Mouse (Mus musculus) limb, embryonic 13.5 days (tissue): Measurements from ENCODE around the gene Lpp. TPM values are rescaled to one million over a fixed set of nuclear protein-coding genes. Genes with fewer than 3 reads are reported as not detected.

ENCODE experiments used
- ATAC-seq: fragments of 200-750 bp; cut with Nextera tagmentation; 2 replicates; pipeline ENCODE4 v1.8.0; 2017; ENCODE audit warnings: low read depth, moderate number of reproducible peaks, moderate TSS enrichment; ENCODE audit not compliant: low FRiP score
- H3K27ac ChIP-seq: fragments of 300-500 bp; sonication (generic); 2 replicates; pipeline ENCODE4 v1.5.1; 2015; ENCODE audit warnings: inconsistent platforms, mild to moderate bottlenecking, moderate library complexity
- H3K27me3 ChIP-seq: fragments of 300-500 bp; sonication (generic); 2 replicates; pipeline ENCODE4 v1.6.1; 2015; ENCODE audit warnings: mild to moderate bottlenecking, inconsistent platforms
- H3K36me3 ChIP-seq: fragments of 300-500 bp; sonication (generic); 2 replicates; pipeline ENCODE4 v1.6.1; 2015; ENCODE audit warnings: inconsistent platforms, mild to moderate bottlenecking, moderate library complexity
- H3K4me1 ChIP-seq: fragments of 300-500 bp; sonication (generic); 2 replicates; pipeline ENCODE4 v1.6.1; 2015; ENCODE audit warnings: inconsistent platforms
- H3K4me2 ChIP-seq: fragments of 300-500 bp; sonication (generic); replicated peaks from 2 replicates; pipeline ENCODE4 v1.6.1; 2015; ENCODE audit warnings: inconsistent platforms, mild to moderate bottlenecking, moderate library complexity
- H3K4me3 ChIP-seq: fragments of 300-500 bp; sonication (generic); 2 replicates; pipeline ENCODE4 v1.5.1; 2015; ENCODE audit warnings: moderate library complexity, mild to moderate bottlenecking, inconsistent platforms
- H3K9ac ChIP-seq: fragments of 300-500 bp; sonication (generic); 2 replicates; pipeline ENCODE4 v1.6.1; 2015; ENCODE audit warnings: mild to moderate bottlenecking, inconsistent platforms
- H3K9me3 ChIP-seq: fragments of 300-500 bp; sonication (generic); 2 replicates; pipeline ENCODE4 v1.6.1; 2016; ENCODE audit warnings: inconsistent platforms
- WGBS: fragments of 180-500 bp; shearing (Covaris S2); methylation state at CpG from one replicate; pipeline ENCODE4 v1.1.7; 2015; 5-methylcytosine and 5-hydroxymethylcytosine counted together
- polyA plus RNA-seq: library from polyadenylated mRNA; unstranded; fragments of >200 nt; fragmentation: Nextera tagmentation; extraction: Ambion mirVana; gene quantifications from 2 replicates; pipeline ENCODE4 v1.2.1, GENCODE M21; 2015

Lpp gene
- polyA plus RNA-seq, 1 experiment from 2014 or later = 56.0 TPM

DNA sequence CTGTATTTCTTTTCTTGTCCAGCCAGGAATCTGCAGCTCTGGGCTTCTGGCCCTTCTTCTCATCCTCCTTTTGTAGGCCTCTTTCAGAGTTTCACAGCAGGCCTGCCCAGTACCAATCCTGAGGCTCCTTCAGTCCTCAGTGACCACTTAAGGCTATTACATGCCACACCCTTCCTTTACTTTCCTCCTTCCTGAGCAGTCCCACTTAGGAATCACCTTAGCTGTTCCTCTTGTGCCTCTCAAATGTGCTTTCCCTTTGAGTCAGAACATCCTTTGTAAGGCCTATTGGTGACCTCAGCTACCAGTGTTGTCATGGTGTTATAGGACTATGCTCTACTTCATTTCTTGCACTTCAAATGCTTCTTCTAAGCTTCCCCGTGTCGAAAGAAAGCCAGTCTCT, 342.4 kb downstream of the Lpp start:
- no peak for ATAC-seq

DNA sequence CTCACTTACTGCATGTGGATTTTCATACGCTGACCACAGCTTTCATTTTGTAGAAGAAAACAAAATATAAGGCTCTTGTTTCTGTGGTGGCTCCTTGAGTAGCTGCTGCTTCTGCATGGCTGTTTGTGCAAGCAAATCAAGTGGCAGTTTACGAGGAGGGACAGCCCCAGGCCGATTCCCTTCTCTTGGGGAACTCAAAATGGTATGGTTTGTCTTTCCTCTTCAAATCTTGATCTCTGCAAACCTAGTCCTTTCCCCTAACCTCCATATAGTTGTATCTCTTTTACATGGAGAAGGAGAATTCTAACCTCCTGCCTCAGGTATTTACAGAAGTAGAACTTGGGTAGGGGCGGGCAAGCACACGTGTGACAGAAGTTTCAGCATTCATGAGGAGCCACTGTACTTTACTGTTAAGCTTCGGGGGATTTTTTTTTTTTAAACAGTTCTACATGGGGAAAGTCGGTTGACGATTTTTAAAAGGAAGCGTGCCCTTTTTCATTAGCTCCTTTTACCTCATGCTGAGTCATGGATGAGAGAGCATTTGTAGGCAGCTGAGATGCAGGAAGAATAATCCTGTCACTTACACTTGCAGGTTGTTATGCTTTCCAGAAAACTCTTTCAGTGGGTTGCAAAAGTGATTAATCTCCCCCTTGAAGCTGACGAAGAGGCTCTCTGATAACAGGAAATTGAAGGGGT, 344.2 kb downstream of the Lpp start:
- Histone ChIP-seq H3K4me2 (no peak overlapping the region), H3K9me3 (no peaks in the 10 kb centered on the region), H3K4me1 (peaks cover 15% of the 10 kb centered on the region), H3K36me3 (no peaks in the 10 kb centered on the region), H3K27me3 (no peaks in the 10 kb centered on the region), H3K4me3 (no peak overlapping the region), H3K9ac (no peak overlapping the region), H3K27ac (no peak overlapping the region)
- ATAC-seq = no peak
- WGBS = 36% methylated on average over 10 of the region's 10 CpGs

More for the DNA sequence above, 342.4 kb downstream of the Lpp start:
- Histone ChIP-seq H3K27me3 (no peaks in the 10 kb centered on the region), H3K4me3 (no peak overlapping the region), H3K4me2 (no peak overlapping the region), H3K4me1 (peaks cover 15% of the 10 kb centered on the region), H3K9me3 (no peaks in the 10 kb centered on the region), H3K36me3 (no peaks in the 10 kb centered on the region), H3K9ac (no peak overlapping the region), H3K27ac (no peak overlapping the region)
- WGBS = 94% methylated on average over 2 of the region's 2 CpGs

DNA sequence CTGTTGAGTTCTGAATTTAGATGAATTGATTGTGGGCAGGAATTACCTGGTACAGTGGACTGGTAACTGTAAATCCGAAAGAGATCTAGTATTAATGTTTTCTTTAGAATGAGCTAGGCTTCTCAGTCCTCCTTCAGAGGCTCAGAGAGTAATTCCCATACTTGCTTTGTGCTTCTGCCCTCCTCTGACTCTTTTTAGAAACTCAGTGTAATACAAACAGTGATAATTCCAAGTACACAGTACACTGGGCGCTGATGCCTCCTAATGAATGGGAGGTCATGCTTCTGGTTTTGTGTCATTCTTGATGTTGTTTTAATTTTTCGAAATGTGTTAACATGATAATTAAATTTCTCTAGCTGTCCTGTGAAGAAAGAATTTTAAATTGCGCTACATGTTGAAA, 347.4 kb downstream of the Lpp start:
- ATAC-seq = no peak
- 89% methylated on average over 4 of the region's 4 CpGs for WGBS
- Histone ChIP-seq H3K4me2 (no peak overlapping the region), H3K9me3 (no peaks in the 10 kb centered on the region), H3K9ac (no peak overlapping the region), H3K27me3 (no peaks in the 10 kb centered on the region), H3K27ac (no peak overlapping the region), H3K4me1 (peaks cover 15% of the 10 kb centered on the region), H3K4me3 (no peak overlapping the region), H3K36me3 (no peaks in the 10 kb centered on the region)

DNA sequence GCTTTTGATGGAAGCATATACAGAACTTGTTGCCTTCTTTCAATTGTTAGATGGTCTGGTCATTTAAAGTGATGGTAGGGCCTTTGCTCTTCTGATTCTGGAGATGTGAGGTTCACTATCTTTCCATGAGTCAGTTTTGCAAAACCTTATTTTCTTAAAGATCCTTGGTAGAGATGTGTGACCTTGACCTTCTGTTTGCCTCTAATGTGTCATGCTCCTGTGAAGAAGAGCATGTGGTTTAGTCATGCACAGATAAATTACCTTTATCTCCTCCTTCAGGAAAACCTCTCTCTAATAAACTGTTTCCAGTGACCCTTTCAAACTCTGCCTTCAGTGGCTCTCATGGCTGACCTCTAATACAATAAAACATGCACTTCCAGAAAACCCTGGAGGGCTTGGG, 356.5 kb downstream of the Lpp start:
- no peaks in the 10 kb centered on the region for H3K36me3 ChIP-seq
- no peak overlapping the region for H3K9ac ChIP-seq
- no peak for ATAC-seq
- H3K4me1 ChIP-seq = no peaks in the 10 kb centered on the region
- H3K4me3 ChIP-seq = no peak overlapping the region
- no peaks in the 10 kb centered on the region for H3K9me3 ChIP-seq
- no peaks in the 10 kb centered on the region for H3K27me3 ChIP-seq
- no peak overlapping the region for H3K27ac ChIP-seq
- H3K4me2 ChIP-seq = no peak overlapping the region

DNA sequence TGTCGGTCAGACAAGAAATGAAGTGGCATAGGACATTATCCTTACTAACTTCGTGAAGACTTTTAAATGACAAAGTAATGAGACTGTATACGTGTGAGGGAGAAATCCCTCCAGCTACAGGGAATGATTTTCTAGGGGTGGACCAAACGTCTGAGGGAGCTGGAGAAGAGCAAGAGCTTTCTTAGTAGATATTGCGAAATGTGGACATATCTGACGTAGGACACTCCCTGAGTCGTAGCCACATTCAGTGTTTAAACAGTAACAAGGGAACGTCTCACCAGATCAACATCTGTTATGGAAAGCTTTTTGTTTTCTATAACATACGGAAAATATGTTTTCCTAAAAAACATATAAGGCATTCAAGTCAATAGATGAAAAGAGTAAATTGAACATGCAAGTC, 362.8 kb downstream of the Lpp start:
- 87% methylated on average over 9 of the region's 9 CpGs for WGBS
- Histone ChIP-seq H3K4me1 (no peaks in the 10 kb centered on the region), H3K9ac (no peak overlapping the region), H3K27ac (no peak overlapping the region), H3K36me3 (no peaks in the 10 kb centered on the region), H3K27me3 (no peaks in the 10 kb centered on the region), H3K9me3 (no peaks in the 10 kb centered on the region), H3K4me2 (no peak overlapping the region), H3K4me3 (no peak overlapping the region)
- ATAC-seq = no peak

DNA sequence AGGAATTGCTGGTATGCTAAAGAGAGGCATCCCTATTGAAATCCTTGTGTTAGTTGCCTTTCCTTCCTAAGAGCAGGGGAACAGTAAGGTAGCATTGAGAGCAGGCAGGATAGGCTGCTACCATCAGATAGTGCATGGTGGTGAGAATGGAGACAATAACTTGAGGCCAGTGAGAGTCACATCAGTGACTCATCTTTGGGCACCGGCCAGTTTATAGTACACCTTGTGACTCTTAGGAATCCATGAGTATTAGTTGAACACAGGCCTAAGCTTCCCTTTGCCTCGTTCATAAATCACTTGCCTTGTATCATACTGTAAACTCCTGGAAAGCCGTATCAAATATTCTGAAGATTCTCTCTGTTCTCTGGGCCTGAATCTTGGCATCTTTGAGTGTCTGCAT, 372.7 kb downstream of the Lpp start:
- WGBS = 81% methylated on average over 3 of the region's 3 CpGs
- no peak for ATAC-seq
- no peak overlapping the region for H3K4me2 ChIP-seq
- H3K36me3 ChIP-seq = peaks cover 15% of the 10 kb centered on the region
- no peak overlapping the region for H3K4me3 ChIP-seq
- H3K9ac ChIP-seq = no peak overlapping the region
- H3K27me3 ChIP-seq = no peaks in the 10 kb centered on the region
- H3K27ac ChIP-seq = no peak overlapping the region
- 0 out of 2 replicates have a peak, but pooled peaks cover 4% of the 10 kb centered on the region for H3K4me1 ChIP-seq
- no peaks in the 10 kb centered on the region for H3K9me3 ChIP-seq

DNA sequence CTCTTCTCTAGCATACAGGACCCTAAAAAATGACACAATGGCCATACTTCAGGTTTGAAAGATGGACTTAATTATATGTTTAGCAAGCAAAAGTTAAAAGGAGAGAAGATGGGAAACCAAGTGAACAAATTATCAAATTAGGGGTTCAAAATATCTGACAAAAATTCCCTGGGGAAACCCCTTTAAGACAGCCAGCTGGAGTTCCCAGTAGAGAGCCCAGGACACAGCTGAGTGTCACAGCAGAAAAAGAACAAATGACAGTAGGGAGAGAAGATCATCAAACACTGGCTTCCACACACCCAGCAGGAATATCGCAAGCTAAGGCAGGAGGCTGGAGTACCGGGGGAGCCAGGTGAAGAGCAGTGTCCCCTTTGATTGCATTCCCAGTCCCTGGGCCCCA, 373.3 kb downstream of the Lpp start:
- H3K36me3 ChIP-seq = peaks cover 14% of the 10 kb centered on the region
- no peak for ATAC-seq
- no peaks in the 10 kb centered on the region for H3K27me3 ChIP-seq
- no peaks in the 10 kb centered on the region for H3K9me3 ChIP-seq
- H3K4me3 ChIP-seq = no peak overlapping the region
- H3K4me1 ChIP-seq = 0 out of 2 replicates have a peak, but pooled peaks cover 4% of the 10 kb centered on the region
- H3K4me2 ChIP-seq = no peak overlapping the region
- WGBS = 86% methylated on average over 2 of the region's 2 CpGs
- H3K9ac ChIP-seq = no peak overlapping the region
- H3K27ac ChIP-seq = no peak overlapping the region

DNA sequence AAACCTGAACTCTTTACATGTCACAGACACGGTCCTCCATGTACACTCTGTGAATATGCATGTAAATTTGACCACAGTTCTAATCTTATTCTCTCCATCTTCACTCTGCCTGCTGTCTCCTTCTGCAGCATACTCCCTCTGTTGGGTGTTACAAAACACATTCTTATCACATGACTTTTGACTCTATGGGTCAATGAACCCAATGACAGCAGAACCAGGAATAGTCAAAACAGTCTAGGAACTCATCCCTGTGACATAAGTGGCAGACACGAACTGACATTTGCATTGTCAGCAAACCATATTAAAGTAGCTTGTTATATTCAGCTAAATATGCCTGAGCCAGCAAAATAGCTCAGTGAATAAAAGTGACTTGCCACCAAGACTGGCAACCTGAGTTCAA, 383.7 kb downstream of the Lpp start:
- no peaks in the 10 kb centered on the region for H3K4me1 ChIP-seq
- H3K4me2 ChIP-seq = no peak overlapping the region
- 87% methylated on average over 2 of the region's 2 CpGs for WGBS
- H3K9me3 ChIP-seq = no peaks in the 10 kb centered on the region
- H3K9ac ChIP-seq = no peak overlapping the region
- H3K27ac ChIP-seq = no peak overlapping the region
- no peak overlapping the region for H3K4me3 ChIP-seq
- ATAC-seq = no peak
- no peaks in the 10 kb centered on the region for H3K27me3 ChIP-seq
- H3K36me3 ChIP-seq = no peaks in the 10 kb centered on the region

DNA sequence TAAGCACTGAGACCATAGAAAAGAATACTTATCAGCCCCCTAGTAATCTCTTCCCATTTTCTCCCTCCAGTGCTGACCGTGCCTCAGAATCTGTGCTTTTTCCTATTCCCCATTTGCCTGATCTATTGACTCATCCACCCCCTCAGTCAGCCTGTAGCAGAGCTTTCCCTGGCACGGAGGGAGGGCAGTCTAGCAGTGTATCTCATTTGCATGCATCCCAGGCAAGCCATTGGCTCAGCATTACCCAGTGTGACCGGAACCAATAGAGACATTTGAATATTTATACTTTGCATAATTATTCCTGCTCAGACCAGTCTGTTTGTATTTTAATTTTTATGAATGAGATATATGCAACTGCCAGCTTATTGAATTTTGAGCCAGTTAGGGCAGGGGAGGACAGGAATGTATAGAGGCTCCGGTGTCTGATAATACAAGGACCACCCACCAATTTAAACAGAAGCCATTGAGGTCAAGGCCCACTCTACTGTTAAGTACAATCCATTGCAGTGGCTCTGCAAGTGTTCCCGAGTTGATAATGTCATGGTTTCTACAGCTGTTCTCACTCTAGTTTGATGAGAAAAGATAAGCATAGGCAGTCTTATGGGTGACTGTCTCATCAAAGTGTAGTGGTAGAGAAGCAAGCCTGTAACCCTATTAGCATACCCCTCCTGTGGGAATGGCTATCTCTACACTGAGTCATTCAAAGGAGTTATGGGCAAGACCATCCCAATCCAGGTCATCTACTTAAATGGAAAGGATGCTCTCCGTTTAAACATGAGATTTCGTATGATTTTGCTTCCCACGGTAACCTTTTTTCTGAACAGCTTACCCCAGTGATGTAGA, 385.3 kb downstream of the Lpp start:
- no peaks in the 10 kb centered on the region for H3K27me3 ChIP-seq
- ATAC-seq = no peak
- no peak overlapping the region for H3K4me2 ChIP-seq
- 89% methylated on average over 8 of the region's 8 CpGs for WGBS
- no peak overlapping the region for H3K9ac ChIP-seq
- H3K36me3 ChIP-seq = no peaks in the 10 kb centered on the region
- H3K9me3 ChIP-seq = no peaks in the 10 kb centered on the region
- no peak overlapping the region for H3K27ac ChIP-seq
- no peaks in the 10 kb centered on the region for H3K4me1 ChIP-seq
- no peak overlapping the region for H3K4me3 ChIP-seq

DNA sequence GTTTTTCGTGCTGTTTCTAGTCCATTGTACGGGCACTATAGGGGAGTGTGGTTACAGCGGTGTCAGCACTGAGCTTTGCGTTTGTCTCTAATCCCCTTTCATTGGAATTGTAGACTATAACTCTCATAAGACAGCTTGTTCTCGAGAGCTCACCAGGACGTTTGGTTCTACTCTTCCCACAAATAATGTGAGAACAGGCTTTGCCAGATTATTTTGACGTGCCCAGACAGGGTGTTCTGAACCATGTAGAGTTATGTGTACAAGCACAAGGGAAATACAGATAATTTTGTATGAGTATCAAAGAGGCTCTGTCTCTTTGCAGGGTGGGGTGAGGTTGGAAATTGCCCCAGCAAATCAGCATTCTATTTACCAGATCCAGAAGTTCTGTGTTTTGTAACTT, 387.2 kb downstream of the Lpp start:
- no peaks in the 10 kb centered on the region for H3K27me3 ChIP-seq
- H3K4me2 ChIP-seq = no peak overlapping the region
- 74% methylated on average over 7 of the region's 7 CpGs for WGBS
- no peak overlapping the region for H3K9ac ChIP-seq
- no peaks in the 10 kb centered on the region for H3K36me3 ChIP-seq
- H3K9me3 ChIP-seq = no peaks in the 10 kb centered on the region
- no peaks in the 10 kb centered on the region for H3K4me1 ChIP-seq
- no peak for ATAC-seq
- no peak overlapping the region for H3K4me3 ChIP-seq
- H3K27ac ChIP-seq = no peak overlapping the region

DNA sequence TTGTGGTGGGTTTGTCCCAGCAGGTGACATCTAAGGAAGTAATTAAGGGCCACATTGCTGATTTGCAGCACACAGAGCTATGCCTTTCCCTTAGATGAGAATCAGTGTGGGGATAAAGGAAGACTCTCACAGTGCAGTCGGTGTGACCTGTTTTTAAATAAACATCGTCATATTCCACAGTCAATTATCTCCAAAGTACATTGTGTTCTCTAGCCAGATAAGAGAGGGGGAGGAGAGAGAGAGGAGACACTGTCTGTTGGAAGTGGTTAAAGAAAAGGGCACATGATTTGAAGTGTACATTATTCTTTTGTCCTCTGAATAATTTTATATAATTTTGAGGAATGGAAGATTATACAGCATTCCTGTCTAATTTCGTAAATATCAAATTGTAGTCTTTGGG, 388.6 kb downstream of the Lpp start:
- Histone ChIP-seq H3K4me1 (no peaks in the 10 kb centered on the region), H3K4me3 (no peak overlapping the region), H3K27me3 (no peaks in the 10 kb centered on the region), H3K36me3 (no peaks in the 10 kb centered on the region), H3K9ac (no peak overlapping the region), H3K27ac (no peak overlapping the region), H3K9me3 (no peaks in the 10 kb centered on the region), H3K4me2 (no peak overlapping the region)
- WGBS = 84% methylated on average over 3 of the region's 3 CpGs
- ATAC-seq = no peak

DNA sequence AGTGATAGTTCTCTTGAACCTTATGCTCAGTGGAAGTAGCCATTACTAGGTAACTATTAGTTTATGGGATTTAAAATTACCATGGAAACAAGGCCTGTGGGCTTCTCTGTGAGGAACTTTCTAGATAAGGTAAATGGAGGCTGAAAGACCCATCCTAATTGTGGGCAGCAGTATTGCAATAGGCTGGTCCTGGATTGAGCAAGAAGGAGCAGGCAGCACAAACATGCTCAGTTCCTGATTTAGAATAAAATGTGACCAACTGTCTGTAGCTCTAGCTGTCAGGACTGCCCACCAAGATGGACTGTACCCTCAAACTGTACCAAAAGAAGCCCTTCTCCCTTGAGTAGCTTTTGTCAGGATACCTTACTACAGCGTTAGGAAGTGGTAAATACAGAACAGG, 392.3 kb downstream of the Lpp start:
- no peak for ATAC-seq
- Histone ChIP-seq H3K4me1 (no peaks in the 10 kb centered on the region), H3K27me3 (no peaks in the 10 kb centered on the region), H3K9ac (no peak overlapping the region), H3K27ac (no peak overlapping the region), H3K4me2 (no peak overlapping the region), H3K9me3 (no peaks in the 10 kb centered on the region), H3K36me3 (no peaks in the 10 kb centered on the region), H3K4me3 (no peak overlapping the region)
- 94% methylated on average over 1 of the region's 1 CpGs for WGBS
